Mouse (Mus musculus): ENCODE measurements around the gene Vhl. TPM values are rescaled to one million over a fixed set of nuclear protein-coding genes. Genes with fewer than 3 reads are reported as not detected.

Vhl gene
- polyA plus RNA-seq (2014; fragmentation: Nextera tagmentation; extraction: Ambion mirVana) = 24.8 and 29.5 TPM in 2 replicates

- peak within 1 kb of the TSS; percentile 78 for H3K27ac ChIP-seq (ENCODE audit: low read depth, low read length)
- peaks cover 4% of the 10 kb centered on the region; the same call in 1 of the 2 replicates for H3K36me3 ChIP-seq (ENCODE audit: control insufficient read depth, insufficient read depth, low read length)
- peak within 1 kb of the TSS; percentile 87 for H3K4me3 ChIP-seq (ENCODE audit: low read depth, low read length)
- under 1% methylated on average over 76 of the region's 76 CpGs for WGBS
- peak; percentile 89 for DNase-seq (ENCODE audit: low spot score)
- peak within 1 kb of the TSS; percentile 86 for H3K9ac ChIP-seq (ENCODE audit: low read depth, low read length)
- H3K4me2 ChIP-seq = peak within 1 kb of the TSS; percentile 97
- no peaks in the 10 kb centered on the region for H3K9me3 ChIP-seq (ENCODE audit: control insufficient read depth, low read length)
- peaks cover 17% of the 10 kb centered on the region for H3K4me1 ChIP-seq (replicated peaks; ENCODE audit: control insufficient read depth, insufficient read depth, low read length)
- H3K27me3 ChIP-seq (replicated peaks; ENCODE audit: control insufficient read depth, insufficient read depth, low read length) = no peaks in the 10 kb centered on the region
- ATAC-seq (replicated peaks; ENCODE audit: low FRiP score) = peak; percentile 86
Observed at GRCm38 (mm10) chr6:113623941-113624751, at the start of gene Vhl. Vhl (plus strand) TSS chr6:113623959.

GRCm38 (mm10) chr6:113576044-113576443 is 47.7 kb upstream of the Vhl start:
- ATAC-seq (replicated peaks; ENCODE audit: low FRiP score) (no peak), DNase-seq (ENCODE audit: low spot score) (no peak)
- Histone ChIP-seq H3K9me3 (ENCODE audit: control insufficient read depth, low read length) (no peaks in the 10 kb centered on the region), H3K27ac (ENCODE audit: low read depth, low read length) (no peak overlapping the region), H3K4me1 (replicated peaks; ENCODE audit: control insufficient read depth, insufficient read depth, low read length) (no peaks in the 10 kb centered on the region), H3K36me3 (ENCODE audit: control insufficient read depth, insufficient read depth, low read length) (peaks cover 21% of the 10 kb centered on the region), H3K4me3 (ENCODE audit: low read depth, low read length) (no peak overlapping the region), H3K9ac (ENCODE audit: low read depth, low read length) (no peak overlapping the region), H3K4me2 (no peak overlapping the region), H3K27me3 (replicated peaks; ENCODE audit: control insufficient read depth, insufficient read depth, low read length) (no peaks in the 10 kb centered on the region)
- 96% methylated on average over 6 of the region's 6 CpGs for WGBS

GRCm38 (mm10) chr6:113579306-113579705 is 44.5 kb upstream of the Vhl start:
- H3K36me3 ChIP-seq (ENCODE audit: control insufficient read depth, insufficient read depth, low read length) = peaks cover 14% of the 10 kb centered on the region
- no peak overlapping the region for H3K4me3 ChIP-seq (ENCODE audit: low read depth, low read length)
- H3K27ac ChIP-seq (ENCODE audit: low read depth, low read length) = no peak overlapping the region
- no peak overlapping the region for H3K9ac ChIP-seq (ENCODE audit: low read depth, low read length)
- no peak overlapping the region for H3K4me2 ChIP-seq
- no peak for ATAC-seq (replicated peaks; ENCODE audit: low FRiP score)
- H3K27me3 ChIP-seq (replicated peaks; ENCODE audit: control insufficient read depth, insufficient read depth, low read length) = no peaks in the 10 kb centered on the region
- no peaks in the 10 kb centered on the region for H3K4me1 ChIP-seq (replicated peaks; ENCODE audit: control insufficient read depth, insufficient read depth, low read length)
- no peak for DNase-seq (ENCODE audit: low spot score)
- no peaks in the 10 kb centered on the region for H3K9me3 ChIP-seq (ENCODE audit: control insufficient read depth, low read length)
- WGBS = 97% methylated on average over 3 of the region's 3 CpGs

GRCm38 (mm10) chr6:113583023-113583422 is 40.7 kb upstream of the Vhl start:
- 89% methylated on average over 4 of the region's 4 CpGs for WGBS
- no peak overlapping the region for H3K4me3 ChIP-seq (ENCODE audit: low read depth, low read length)
- no peak overlapping the region for H3K4me2 ChIP-seq
- ATAC-seq (replicated peaks; ENCODE audit: low FRiP score) (no peak), DNase-seq (ENCODE audit: low spot score) (no peak)
- no peaks in the 10 kb centered on the region for H3K27me3 ChIP-seq (replicated peaks; ENCODE audit: control insufficient read depth, insufficient read depth, low read length)
- H3K27ac ChIP-seq (ENCODE audit: low read depth, low read length) = no peak overlapping the region
- peaks cover 5% of the 10 kb centered on the region; the same call in 1 of the 2 replicates for H3K36me3 ChIP-seq (ENCODE audit: control insufficient read depth, insufficient read depth, low read length)
- no peaks in the 10 kb centered on the region for H3K4me1 ChIP-seq (replicated peaks; ENCODE audit: control insufficient read depth, insufficient read depth, low read length)
- no peaks in the 10 kb centered on the region for H3K9me3 ChIP-seq (ENCODE audit: control insufficient read depth, low read length)
- no peak overlapping the region for H3K9ac ChIP-seq (ENCODE audit: low read depth, low read length)

- Histone ChIP-seq H3K27me3 (replicated peaks; ENCODE audit: control insufficient read depth, insufficient read depth, low read length) (no peaks in the 10 kb centered on the region), H3K27ac (ENCODE audit: low read depth, low read length) (no peak overlapping the region), H3K4me1 (replicated peaks; ENCODE audit: control insufficient read depth, insufficient read depth, low read length) (no peaks in the 10 kb centered on the region), H3K4me2 (no peak overlapping the region), H3K36me3 (ENCODE audit: control insufficient read depth, insufficient read depth, low read length) (peaks cover 5% of the 10 kb centered on the region; the same call in 1 of the 2 replicates), H3K9me3 (ENCODE audit: control insufficient read depth, low read length) (no peaks in the 10 kb centered on the region), H3K4me3 (ENCODE audit: low read depth, low read length) (no peak overlapping the region), H3K9ac (ENCODE audit: low read depth, low read length) (no peak overlapping the region)
- no peak for DNase-seq (ENCODE audit: low spot score)
- 87% methylated on average over 5 of the region's 5 CpGs for WGBS
- ATAC-seq (replicated peaks; ENCODE audit: low FRiP score) = no peak
Observed at GRCm38 (mm10) chr6:113585065-113585464, 38.7 kb upstream of the Vhl start.

DNA sequence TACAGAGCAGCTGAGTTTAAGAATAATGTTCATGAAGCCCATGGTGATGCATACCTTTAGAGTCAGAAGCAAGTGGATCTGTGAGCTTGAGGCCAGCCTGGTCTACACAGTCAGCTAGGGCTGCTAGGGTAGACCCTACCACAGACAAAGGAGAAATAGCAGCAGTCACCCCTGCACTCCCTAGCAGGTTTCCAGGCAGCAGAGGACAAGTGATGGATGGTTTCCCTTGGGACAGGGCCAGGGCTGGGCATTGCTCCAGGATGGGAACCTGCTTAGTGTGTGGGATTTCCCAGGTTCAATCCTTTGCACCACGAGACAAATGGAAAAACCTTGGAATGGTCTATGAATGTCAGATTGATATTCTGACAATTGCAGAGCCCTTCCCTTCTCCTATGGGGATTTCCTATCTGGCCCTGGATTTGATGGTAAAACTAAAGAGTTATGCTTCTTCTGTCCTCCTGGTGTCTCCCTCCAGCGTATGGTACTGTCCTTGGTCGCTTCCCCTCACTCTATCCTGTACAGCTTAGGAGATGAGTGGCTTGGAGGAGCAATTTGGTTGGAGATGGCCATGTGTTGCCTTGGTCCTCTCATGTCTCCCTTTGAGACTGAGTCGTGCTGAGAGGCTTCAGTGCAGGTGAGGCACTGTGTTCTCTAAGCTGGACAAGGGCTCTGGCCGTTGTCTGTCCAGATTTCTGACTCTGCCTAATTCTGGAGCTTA is 37.1 kb upstream of the Vhl start:
- no peaks in the 10 kb centered on the region for H3K9me3 ChIP-seq (ENCODE audit: control insufficient read depth, low read length)
- no peak overlapping the region for H3K27ac ChIP-seq (ENCODE audit: low read depth, low read length)
- no peak overlapping the region for H3K4me3 ChIP-seq (ENCODE audit: low read depth, low read length)
- no peaks in the 10 kb centered on the region for H3K4me1 ChIP-seq (replicated peaks; ENCODE audit: control insufficient read depth, insufficient read depth, low read length)
- ATAC-seq (replicated peaks; ENCODE audit: low FRiP score) (no peak), DNase-seq (ENCODE audit: low spot score) (no peak)
- H3K36me3 ChIP-seq (ENCODE audit: control insufficient read depth, insufficient read depth, low read length) = peaks cover 2% of the 10 kb centered on the region; the same call in 1 of the 2 replicates
- H3K27me3 ChIP-seq (replicated peaks; ENCODE audit: control insufficient read depth, insufficient read depth, low read length) = no peaks in the 10 kb centered on the region
- H3K9ac ChIP-seq (ENCODE audit: low read depth, low read length) = no peak overlapping the region
- 76% methylated on average over 5 of the region's 5 CpGs for WGBS
- no peak overlapping the region for H3K4me2 ChIP-seq

- WGBS = 89% methylated on average over 2 of the region's 2 CpGs
- Histone ChIP-seq H3K4me2 (no peak overlapping the region), H3K36me3 (ENCODE audit: control insufficient read depth, insufficient read depth, low read length) (peaks cover 2% of the 10 kb centered on the region; the same call in 1 of the 2 replicates), H3K4me3 (ENCODE audit: low read depth, low read length) (no peak overlapping the region), H3K9me3 (ENCODE audit: control insufficient read depth, low read length) (no peaks in the 10 kb centered on the region), H3K4me1 (replicated peaks; ENCODE audit: control insufficient read depth, insufficient read depth, low read length) (no peaks in the 10 kb centered on the region), H3K9ac (ENCODE audit: low read depth, low read length) (no peak overlapping the region), H3K27me3 (replicated peaks; ENCODE audit: control insufficient read depth, insufficient read depth, low read length) (no peaks in the 10 kb centered on the region), H3K27ac (ENCODE audit: low read depth, low read length) (no peak overlapping the region)
- DNase-seq (ENCODE audit: low spot score) = no peak
- no peak for ATAC-seq (replicated peaks; ENCODE audit: low FRiP score)
Observed at GRCm38 (mm10) chr6:113592637-113593036, 31.1 kb upstream of the Vhl start.

- no peak for ATAC-seq (replicated peaks; ENCODE audit: low FRiP score)
- WGBS = 86% methylated on average over 4 of the region's 4 CpGs
Observed at GRCm38 (mm10) chr6:113597945-113598344, 25.8 kb upstream of the Vhl start.

More at GRCm38 (mm10) chr6:113597945-113598344, 25.8 kb upstream of the Vhl start:
- no peak overlapping the region for H3K4me3 ChIP-seq (ENCODE audit: low read depth, low read length)
- no peak for DNase-seq (ENCODE audit: low spot score)
- H3K27ac ChIP-seq (ENCODE audit: low read depth, low read length) = no peak overlapping the region
- H3K36me3 ChIP-seq (ENCODE audit: control insufficient read depth, insufficient read depth, low read length) = peaks cover 2% of the 10 kb centered on the region; the same call in 1 of the 2 replicates
- no peak overlapping the region for H3K4me2 ChIP-seq
- no peak overlapping the region for H3K9ac ChIP-seq (ENCODE audit: low read depth, low read length)
- H3K9me3 ChIP-seq (ENCODE audit: control insufficient read depth, low read length) = no peaks in the 10 kb centered on the region
- H3K27me3 ChIP-seq (replicated peaks; ENCODE audit: control insufficient read depth, insufficient read depth, low read length) = no peaks in the 10 kb centered on the region
- no peaks in the 10 kb centered on the region for H3K4me1 ChIP-seq (replicated peaks; ENCODE audit: control insufficient read depth, insufficient read depth, low read length)

Measured in liver, embryonic 11.5 days (tissue).